Mouse (Mus musculus) liver, embryonic 14.5 days (tissue): ENCODE results near the gene Gpm6b. TPM values are rescaled to one million over a fixed set of nuclear protein-coding genes. Genes with fewer than 3 reads are reported as not detected.

Source experiments
- ATAC-seq: fragments of 200-750 bp; cut with Nextera tagmentation; 2 replicates; pipeline ENCODE4 v1.8.0; 2017; ENCODE audit warnings: moderate number of reproducible peaks, mild to moderate bottlenecking, moderate library complexity; ENCODE audit not compliant: insufficient read depth
- DNase-seq, 3 experiments: peaks; one replicate each; pipeline ENCODE4 v3.0.0-alpha.2; 2012 to 2013; ENCODE audit warnings: low read depth in 3 of 3, low spot score in 3 of 3
- H3K27ac ChIP-seq: fragments of 300-500 bp; sonication (generic); 2 replicates; pipeline ENCODE4 v1.5.1; 2014; ENCODE audit warnings: moderate library complexity, mild to moderate bottlenecking, control low read depth, inconsistent platforms
- H3K27me3 ChIP-seq: fragments of 300-500 bp; sonication (generic); 2 replicates; pipeline ENCODE4 v1.6.1; 2014; ENCODE audit warnings: mild to moderate bottlenecking, low read length, moderate library complexity; ENCODE audit not compliant: control insufficient read depth, insufficient read depth
- H3K36me3 ChIP-seq: fragments of 300-500 bp; sonication (generic); replicated peaks from 2 replicates; pipeline ENCODE4 v1.6.1; 2014; ENCODE audit warnings: low read depth; ENCODE audit not compliant: control insufficient read depth, insufficient read depth
- H3K4me1 ChIP-seq, 2 experiments: fragments of 200-500 bp in 1 of 2; fragments of 300-500 bp in 1 of 2; sonication (generic) in 1 of 2; replicated peaks; 2 replicates each; pipeline ENCODE4 v1.6.1; 2012 to 2014; ENCODE audit warnings: antibody characterized with exemption in 1 of 2, inconsistent platforms in 1 of 2, low read length in 1 of 2; ENCODE audit not compliant: control insufficient read depth in 2 of 2, insufficient read depth in 2 of 2
- H3K4me2 ChIP-seq: fragments of 300-500 bp; sonication (generic); 2 replicates; pipeline ENCODE4 v1.6.1; 2014; ENCODE audit warnings: low read depth, mild to moderate bottlenecking, control low read depth, moderate library complexity
- H3K4me3 ChIP-seq, 2 experiments: fragments of 200-500 bp in 1 of 2; fragments of 300-500 bp in 1 of 2; sonication (generic) in 1 of 2; 2 replicates each; pipeline ENCODE4 v1.5.1; 2012 to 2014; ENCODE audit warnings: low read depth in 2 of 2, low read length in 2 of 2, mild to moderate bottlenecking in 2 of 2, control low read depth in 1 of 2, inconsistent platforms in 1 of 2, moderate library complexity in 1 of 2; ENCODE audit not compliant: insufficient read depth in 1 of 2
- H3K9ac ChIP-seq: fragments of 300-500 bp; sonication (generic); replicated peaks from 2 replicates; pipeline ENCODE4 v1.6.1; 2014; ENCODE audit warnings: mild to moderate bottlenecking, control low read depth, moderate library complexity
- H3K9me3 ChIP-seq: fragments of 300-500 bp; sonication (generic); 2 replicates; pipeline ENCODE4 v1.6.1; 2016; ENCODE audit warnings: low read length, mixed read lengths; ENCODE audit not compliant: control insufficient read depth
- CTCF ChIP-seq: IDR thresholded peaks from 2 replicates; pipeline ENCODE4 v1.5.1; 2016; ENCODE audit warnings: antibody characterized with exemption, low read depth, control low read depth
- EP300 ChIP-seq: IDR thresholded peaks from 2 replicates; pipeline ENCODE4 v1.6.1; 2016; ENCODE audit warnings: antibody characterized with exemption, low read depth
- WGBS: fragments of 180-500 bp; shearing (Covaris S2); extraction: QIAGEN DNeasy Blood & Tissue Kit; methylation state at CpG from one replicate; pipeline ENCODE4 v1.1.7; 2014; ENCODE audit not compliant: insufficient replicate concordance; 5-methylcytosine and 5-hydroxymethylcytosine counted together
- polyA plus RNA-seq, 2 experiments: library from polyadenylated mRNA; depleted of rRNA in 1 of 2; stranded (reverse) in 1 of 2; unstranded in 1 of 2; fragments of >200 nt; fragmentation: Nextera tagmentation in 1 of 2; extraction: Ambion mirVana in 1 of 2; gene quantifications; 2 replicates each; pipeline versions ENCODE4 v1.2.1 to v1.2.3; 2012 to 2014

Gpm6b gene
- polyA plus RNA-seq, 2 experiments, result 1.1 to 1.5 TPM

DNA sequence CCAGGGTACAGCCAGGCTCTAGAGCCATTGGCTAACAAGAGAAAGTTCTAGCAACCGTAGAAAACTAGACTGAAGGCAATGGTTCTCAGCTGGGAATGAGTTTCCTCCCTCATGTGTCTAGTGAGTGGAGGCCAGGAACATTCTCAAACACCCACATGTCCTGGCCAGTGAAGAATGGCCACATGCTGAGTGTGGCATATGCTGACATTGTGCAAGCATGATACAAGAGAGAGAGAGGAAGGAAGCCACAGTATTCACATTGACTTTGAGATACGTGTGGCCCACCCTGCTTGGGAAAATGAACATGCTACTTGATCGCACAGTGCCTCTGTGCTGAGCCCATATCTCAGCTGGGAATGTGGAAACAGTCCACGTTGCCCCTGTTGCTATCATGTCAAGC, 101.2 kb downstream of the Gpm6b start:
- WGBS, result 56% methylated on average over 4 of the region's 4 CpGs
- no peak overlapping the region for H3K4me3 ChIP-seq
- no peaks in the 10 kb centered on the region for H3K4me1 ChIP-seq
- no peak for ATAC-seq
- no peak for DNase-seq
- H3K4me2 ChIP-seq, result no peak overlapping the region
- no peaks in the 10 kb centered on the region for H3K36me3 ChIP-seq
- no peak overlapping the region for H3K27ac ChIP-seq
- no peaks in the 10 kb centered on the region for H3K9me3 ChIP-seq
- TF ChIP-seq EP300, result no peak
- TF ChIP-seq CTCF, result no peak
- no peaks in the 10 kb centered on the region for H3K27me3 ChIP-seq
- H3K9ac ChIP-seq, result no peak overlapping the region

DNA sequence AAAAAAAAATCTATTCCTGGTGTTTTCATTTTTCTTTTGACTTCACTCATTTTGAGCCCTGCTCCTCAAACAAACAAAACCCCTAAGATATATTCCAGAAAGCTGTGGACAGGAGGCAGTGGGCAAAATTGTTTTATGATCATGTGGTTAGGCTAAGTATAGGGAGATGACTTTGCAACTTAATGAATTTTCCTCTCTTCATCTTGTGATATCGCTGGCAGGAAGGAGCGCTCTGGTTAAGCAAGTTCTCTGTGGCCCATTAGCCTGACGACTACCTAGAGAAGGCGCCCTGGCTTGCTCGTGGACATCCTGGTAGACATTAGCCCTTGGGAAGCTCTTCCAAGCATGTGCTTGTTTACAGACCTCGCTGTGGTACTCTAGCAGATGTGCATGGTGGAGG, 103.1 kb downstream of the Gpm6b start:
- no peak for DNase-seq

DNA sequence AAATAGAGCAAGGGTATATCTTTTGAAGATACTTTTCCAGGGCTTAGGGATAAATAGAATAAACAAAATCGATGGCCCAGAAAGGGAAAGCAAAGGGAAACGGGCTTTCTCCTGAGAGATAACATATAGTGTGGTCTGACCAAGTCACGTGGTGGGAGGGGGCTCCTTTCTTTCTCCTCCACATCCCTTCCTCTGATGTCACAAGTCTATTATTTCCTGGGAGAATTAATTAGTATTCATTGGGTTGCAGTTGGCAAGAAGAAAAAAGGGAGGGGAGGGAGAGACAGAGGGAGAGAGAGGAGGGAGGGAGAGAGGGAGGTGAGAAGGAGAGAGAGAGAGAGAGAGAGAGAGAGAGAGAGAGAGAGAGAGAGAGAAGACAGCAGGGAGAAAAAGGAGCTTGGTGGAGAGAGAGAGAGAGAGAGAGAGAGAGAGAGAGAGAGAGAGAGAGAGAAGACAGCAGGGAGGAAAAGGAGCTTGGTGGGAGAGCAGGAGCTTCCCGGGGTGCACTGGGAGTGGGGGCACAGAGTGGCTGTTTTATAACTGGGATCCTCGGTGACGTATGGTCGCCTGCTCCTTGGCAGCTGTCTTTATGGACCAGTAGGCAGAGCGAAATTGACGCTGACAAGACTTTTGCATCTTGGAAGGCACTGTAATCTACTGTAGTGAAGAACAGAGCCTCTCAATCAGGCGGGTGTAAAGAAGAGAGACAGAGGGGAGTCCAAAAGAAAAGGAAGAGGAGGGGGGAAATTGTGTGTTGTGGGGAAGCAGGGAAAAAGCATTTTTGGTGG, 105.7 kb downstream of the Gpm6b start:
- DNase-seq (no peak), ATAC-seq (no peak)
- Histone ChIP-seq H3K27me3 (no peaks in the 10 kb centered on the region), H3K4me2 (no peak overlapping the region), H3K9me3 (no peaks in the 10 kb centered on the region), H3K9ac (no peak overlapping the region), H3K36me3 (no peaks in the 10 kb centered on the region), H3K4me1 (no peaks in the 10 kb centered on the region), H3K27ac (no peak overlapping the region), H3K4me3 (no peak overlapping the region)
- TF ChIP-seq EP300 (no peak), CTCF (no peak)
- WGBS, result 36% methylated on average over 10 of the region's 10 CpGs

More for the DNA sequence above, 103.1 kb downstream of the Gpm6b start:
- TF ChIP-seq CTCF, result no peak
- TF ChIP-seq EP300, result no peak
- Histone ChIP-seq H3K4me2 (no peak overlapping the region), H3K27ac (no peak overlapping the region), H3K9ac (no peak overlapping the region), H3K4me1 (no peaks in the 10 kb centered on the region), H3K27me3 (no peaks in the 10 kb centered on the region), H3K9me3 (no peaks in the 10 kb centered on the region), H3K36me3 (no peaks in the 10 kb centered on the region), H3K4me3 (no peak overlapping the region)
- 47% methylated on average over 6 of the region's 6 CpGs for WGBS
- no peak for ATAC-seq

DNA sequence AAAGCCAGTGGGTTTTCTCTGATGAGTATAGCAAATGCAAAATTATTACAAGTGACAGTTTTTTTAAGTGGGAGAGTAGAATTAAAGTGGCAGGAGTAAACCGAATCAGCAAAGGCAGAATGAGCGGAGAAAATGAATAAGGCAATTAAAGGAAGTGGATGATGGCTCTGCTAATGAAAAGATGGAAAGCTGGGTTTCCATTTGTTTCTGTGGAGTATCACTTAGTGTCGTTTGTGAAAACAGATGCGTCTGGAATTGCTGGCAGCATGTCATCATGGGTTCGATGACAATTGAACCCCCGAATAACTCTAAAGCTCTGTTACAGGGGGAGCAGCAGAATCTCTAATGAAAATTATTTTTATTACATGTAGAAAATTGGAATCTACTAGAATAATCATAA, 109.4 kb downstream of the Gpm6b start:
- H3K9ac ChIP-seq, result no peak overlapping the region
- no peaks in the 10 kb centered on the region for H3K4me1 ChIP-seq
- WGBS, result 65% methylated on average over 6 of the region's 6 CpGs
- no peak overlapping the region for H3K4me2 ChIP-seq
- no peak overlapping the region for H3K27ac ChIP-seq
- no peaks in the 10 kb centered on the region for H3K27me3 ChIP-seq
- H3K36me3 ChIP-seq, result no peaks in the 10 kb centered on the region
- H3K4me3 ChIP-seq, result no peak overlapping the region
- DNase-seq (no peak), ATAC-seq (no peak)
- H3K9me3 ChIP-seq, result no peaks in the 10 kb centered on the region
- TF ChIP-seq CTCF (no peak), EP300 (no peak)

DNA sequence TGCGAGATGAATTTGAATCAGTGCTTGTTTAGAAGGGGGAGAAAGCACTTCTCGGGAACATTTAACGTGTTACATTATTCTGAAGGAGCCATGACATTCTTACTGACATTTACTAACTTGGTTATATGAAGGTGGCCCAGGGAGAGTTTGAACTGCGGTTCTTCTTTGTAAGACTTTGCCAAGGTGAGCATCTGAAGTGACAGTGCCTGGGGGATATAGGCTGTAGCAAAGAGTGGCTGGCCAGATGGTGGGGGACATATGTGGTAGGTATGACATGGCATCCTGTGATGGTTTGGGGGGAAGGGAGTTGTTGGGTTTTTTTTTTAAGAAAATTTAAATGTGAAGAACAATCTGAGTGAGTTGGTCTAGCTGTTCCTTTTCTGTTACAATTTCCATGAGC, 109.9 kb downstream of the Gpm6b start:
- Histone ChIP-seq H3K9ac (no peak overlapping the region), H3K9me3 (no peaks in the 10 kb centered on the region), H3K4me1 (no peaks in the 10 kb centered on the region), H3K27ac (no peak overlapping the region), H3K27me3 (no peaks in the 10 kb centered on the region), H3K4me2 (no peak overlapping the region), H3K4me3 (no peak overlapping the region), H3K36me3 (no peaks in the 10 kb centered on the region)
- 59% methylated on average over 4 of the region's 4 CpGs for WGBS
- ATAC-seq (no peak), DNase-seq (no peak)
- TF ChIP-seq EP300 (no peak), CTCF (no peak)
